Mouse (Mus musculus) frontal cortex, adult 2 months (tissue): Measurements from ENCODE around the gene Serp2. TPM values are rescaled to one million over a fixed set of nuclear protein-coding genes. Genes with fewer than 3 reads are reported as not detected.
A peak's percentile ranks its signal among the peaks of the same experiment; 100 is the strongest.

Source experiments
- DNase-seq, 2 experiments: peaks; one replicate each; pipeline ENCODE4 v3.0.0; 2022; ENCODE audit warnings: low spot score in 1 of 2; ENCODE audit errors: extremely low spot score in 1 of 2
- polyA plus RNA-seq: library from polyadenylated mRNA; depleted of rRNA; stranded (reverse); fragments of >200 nt; gene quantifications from 2 replicates; pipeline ENCODE4 v1.2.3, GENCODE M21; 2012; rRNA removed

Serp2 gene
- polyA plus RNA-seq, result 195 and 205 TPM in 2 replicates

- no peak for DNase-seq
These were observed at the start of gene Serp2 for GRCm38 (mm10) chr14:76556852-76557208. TSS of gene Serp2 (minus strand) at chr14:76556889.

- peak in 1 of 2 experiments; percentile 54 for DNase-seq
These were observed 49.3 kb upstream of the Serp2 start for GRCm38 (mm10) chr14:76605931-76606534.

- DNase-seq, result no peak
These were observed 47.3 kb upstream of the Serp2 start for GRCm38 (mm10) chr14:76604012-76604411.

GRCm38 (mm10) chr14:76601654-76602053, 45.0 kb upstream of the Serp2 start:
- no peak for DNase-seq

- DNase-seq, result no peak
These were observed 43.7 kb upstream of the Serp2 start for GRCm38 (mm10) chr14:76600391-76600790.

GRCm38 (mm10) chr14:76599706-76600105, 43.0 kb upstream of the Serp2 start:
- peak in 1 of 2 experiments; percentile 45 for DNase-seq

GRCm38 (mm10) chr14:76598518-76599216, 42.0 kb upstream of the Serp2 start:
- peak in 1 of 2 experiments; percentile 65 for DNase-seq

GRCm38 (mm10) chr14:76597751-76598150, 41.1 kb upstream of the Serp2 start:
- no peak for DNase-seq

- DNase-seq, result no peak
These were observed 38.6 kb upstream of the Serp2 start for GRCm38 (mm10) chr14:76595048-76595859.

- DNase-seq, result no peak
These were observed 37.7 kb upstream of the Serp2 start for GRCm38 (mm10) chr14:76594351-76594885.

- DNase-seq, result no peak
These were observed 37.0 kb upstream of the Serp2 start for GRCm38 (mm10) chr14:76593630-76594193.

GRCm38 (mm10) chr14:76592721-76593120, 36.0 kb upstream of the Serp2 start:
- DNase-seq, result no peak

GRCm38 (mm10) chr14:76592090-76592489, 35.4 kb upstream of the Serp2 start:
- no peak for DNase-seq

GRCm38 (mm10) chr14:76590134-76590533, 33.4 kb upstream of the Serp2 start:
- no peak for DNase-seq

- DNase-seq, result no peak
These were observed 33.0 kb upstream of the Serp2 start for GRCm38 (mm10) chr14:76589671-76590070.

- no peak for DNase-seq
These were observed 29.2 kb upstream of the Serp2 start for GRCm38 (mm10) chr14:76585831-76586405.

- DNase-seq, result no peak
These were observed 27.3 kb upstream of the Serp2 start for GRCm38 (mm10) chr14:76583985-76584384.

- DNase-seq, result no peak
These were observed 25.6 kb upstream of the Serp2 start for GRCm38 (mm10) chr14:76581974-76582922.

- no peak for DNase-seq
These were observed 23.0 kb upstream of the Serp2 start for GRCm38 (mm10) chr14:76579660-76580061.
